Mouse (Mus musculus) embryonic fibroblast, embryonic 13.5 days (primary cell): ENCODE data around the gene Zmiz1.

ENCODE experiments used
- CTCF ChIP-seq: IDR thresholded peaks from 2 replicates; pipeline ENCODE4 v1.5.1; 2011; ENCODE audit warnings: mild to moderate bottlenecking, control low read depth, low read length, moderate library complexity, borderline replicate concordance; ENCODE audit not compliant: insufficient read depth
- POLR2A ChIP-seq: IDR thresholded peaks from 2 replicates; pipeline ENCODE4 v1.6.1; 2011; ENCODE audit warnings: low read depth, mild to moderate bottlenecking, control low read depth, low read length, moderate library complexity

DNA sequence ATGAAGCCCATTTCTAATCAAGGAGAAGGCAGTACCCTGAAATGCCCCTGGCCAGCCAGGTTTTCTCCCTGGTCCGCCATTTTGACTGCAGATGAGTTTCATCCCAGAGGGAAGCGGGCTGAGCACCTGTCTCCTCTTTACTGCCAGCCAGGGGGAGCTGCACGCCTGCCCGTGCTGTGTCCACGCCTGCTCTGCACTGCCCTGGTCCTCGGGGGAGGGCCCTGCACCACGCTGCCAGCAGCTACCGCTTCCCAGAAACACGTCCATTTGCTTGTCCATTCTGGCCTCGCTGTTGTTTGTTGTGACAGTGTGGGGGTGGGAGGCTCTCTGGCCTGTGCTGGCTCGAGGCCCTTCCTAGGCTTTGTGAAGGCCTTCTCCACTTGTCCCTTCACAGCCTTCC is 201.7 kb downstream of the Zmiz1 start:
- TF ChIP-seq POLR2A, result no peak
- TF ChIP-seq CTCF, result no peak
